Mouse (Mus musculus) macrophage (primary cell): ENCODE measurements around the gene Psmb7. TPM values are rescaled to one million over a fixed set of nuclear protein-coding genes. Genes with fewer than 3 reads are reported as not detected.

Experiments
- H3K27ac ChIP-seq: fragments of 350-480 bp; formaldehyde crosslinking; 2 replicates; pipeline ENCODE4 v1.9.0; 2021
- H3K36me3 ChIP-seq: fragments of 350-480 bp; formaldehyde crosslinking; 2 replicates; pipeline ENCODE4 v1.9.0; 2021; ENCODE audit errors: inconsistent target
- H3K4me3 ChIP-seq: fragments of 350-480 bp; formaldehyde crosslinking; 2 replicates; pipeline ENCODE4 v1.9.0; 2021; ENCODE audit errors: inconsistent target
- H3K79me2 ChIP-seq: fragments of 350-480 bp; formaldehyde crosslinking; 2 replicates; pipeline ENCODE4 v1.9.0; 2021; ENCODE audit errors: inconsistent target
- WGBS: methylation state at CpG from one replicate; pipeline ENCODE4 v1.1.7; 2026; ENCODE audit warnings: inconsistent platforms; ENCODE audit not compliant: missing documents; 5-methylcytosine and 5-hydroxymethylcytosine counted together
- polyA plus RNA-seq: library from polyadenylated mRNA; stranded (reverse); fragments of 250-400 nt; gene quantifications from 3 replicates; pipeline ENCODE4 v1.2.4, GENCODE M21; 2018; ENCODE audit warnings: inconsistent platforms

Psmb7 gene
- polyA plus RNA-seq, 1 experiment from 2014 or later = 113 TPM

GRCm38 (mm10) chr2:38653293-38653619 is 9.4 kb upstream of the Psmb7 start:
- H3K36me3 ChIP-seq = no peaks in the 10 kb centered on the region
- H3K79me2 ChIP-seq = no peaks in the 10 kb centered on the region
- H3K4me3 ChIP-seq = no peak overlapping the region
- WGBS = 88% methylated on average over 5 of the region's 5 CpGs
- H3K27ac ChIP-seq = no peak overlapping the region

DNA sequence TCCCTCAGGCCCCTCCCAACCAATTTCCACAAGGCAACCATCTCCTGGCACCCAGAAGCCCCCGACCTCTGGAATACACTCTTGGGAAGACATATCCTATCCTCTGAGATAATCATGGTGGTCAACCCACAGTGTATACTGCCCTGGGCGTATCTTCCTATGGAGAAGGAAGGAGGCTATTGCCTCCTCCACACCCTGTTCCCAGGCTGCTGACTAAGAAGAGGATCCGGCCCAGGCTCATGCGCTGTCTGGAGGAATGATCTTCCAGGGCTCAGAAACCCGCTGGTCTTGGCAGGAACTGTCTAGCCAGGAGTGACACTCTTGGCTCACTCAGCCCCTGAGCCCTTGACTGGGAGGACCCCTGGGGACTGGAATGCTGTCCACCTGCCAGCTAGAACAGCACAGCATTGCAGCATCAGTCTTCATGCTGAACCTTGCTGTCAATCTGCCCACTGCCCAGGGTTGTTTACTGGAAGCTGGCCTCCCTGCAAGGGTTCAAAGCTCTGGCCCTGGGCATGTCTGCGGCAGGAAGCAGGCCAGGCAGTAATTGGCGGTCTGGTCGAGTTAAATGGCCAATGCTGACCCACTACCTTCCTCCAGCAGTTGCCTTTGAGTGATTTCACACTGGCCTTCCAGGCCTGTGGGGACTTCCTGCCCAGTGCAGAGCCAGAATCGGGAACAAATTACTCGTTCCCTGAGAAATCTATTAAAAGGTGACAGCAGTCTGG is 8.8 kb upstream of the Psmb7 start:
- Histone ChIP-seq H3K79me2 (no peaks in the 10 kb centered on the region), H3K36me3 (no peaks in the 10 kb centered on the region), H3K4me3 (no peak overlapping the region), H3K27ac (no peak overlapping the region)
- 83% methylated on average over 10 of the region's 10 CpGs for WGBS

DNA sequence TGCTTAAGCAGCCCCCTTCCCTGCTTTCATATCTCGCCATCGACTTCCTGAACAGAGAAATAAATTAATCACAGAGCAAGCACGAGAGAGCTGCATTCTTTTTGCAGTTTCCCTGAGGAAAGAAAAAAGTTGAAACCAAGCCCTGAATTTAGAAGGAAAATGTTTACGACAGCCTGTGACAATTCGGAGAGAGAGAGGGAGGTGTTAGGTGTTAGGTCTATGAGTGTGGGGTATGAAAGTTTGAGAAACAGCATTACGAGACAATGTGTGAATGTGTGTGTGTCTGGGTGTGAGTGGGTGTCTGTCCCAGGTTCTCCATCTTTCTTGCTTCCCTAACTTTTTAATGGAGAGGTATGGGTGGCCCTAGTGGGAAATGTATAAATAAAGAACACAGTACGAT is 8.2 kb upstream of the Psmb7 start:
- Histone ChIP-seq H3K4me3 (no peak overlapping the region), H3K79me2 (no peaks in the 10 kb centered on the region), H3K27ac (no peak overlapping the region), H3K36me3 (no peaks in the 10 kb centered on the region)
- 79% methylated on average over 7 of the region's 7 CpGs for WGBS

- no peak overlapping the region for H3K27ac ChIP-seq
- 100% methylated on average over 1 of the region's 1 CpGs for WGBS
- no peaks in the 10 kb centered on the region for H3K79me2 ChIP-seq
- no peaks in the 10 kb centered on the region for H3K36me3 ChIP-seq
- no peak overlapping the region for H3K4me3 ChIP-seq
These were observed 6.5 kb upstream of the Psmb7 start for GRCm38 (mm10) chr2:38650340-38650739.

DNA sequence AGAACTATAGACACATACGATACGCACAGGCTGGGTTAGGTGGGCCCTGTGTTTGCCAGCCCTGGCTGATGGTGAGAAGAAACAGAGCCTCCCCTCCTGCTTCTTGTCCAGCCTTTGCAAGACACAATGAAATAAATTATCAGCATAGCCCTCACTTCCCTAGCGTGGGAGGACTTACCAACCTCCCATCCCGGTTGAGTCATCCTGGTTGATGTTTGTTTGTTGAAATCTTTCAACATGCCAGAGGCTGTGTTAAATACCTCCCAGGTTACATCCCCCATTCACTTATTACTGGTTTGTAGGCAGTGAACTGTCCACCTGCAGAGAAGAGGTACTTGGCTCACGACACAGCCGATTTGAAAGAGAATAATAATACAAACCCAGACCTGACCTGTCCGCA is 3.8 kb upstream of the Psmb7 start:
- peaks cover 9% of the 10 kb centered on the region for H3K79me2 ChIP-seq
- whole genome bisulfite sequencing = 92% methylated on average over 7 of the region's 7 CpGs
- no peak overlapping the region for H3K4me3 ChIP-seq
- no peaks in the 10 kb centered on the region for H3K36me3 ChIP-seq
- H3K27ac ChIP-seq = no peak overlapping the region

DNA sequence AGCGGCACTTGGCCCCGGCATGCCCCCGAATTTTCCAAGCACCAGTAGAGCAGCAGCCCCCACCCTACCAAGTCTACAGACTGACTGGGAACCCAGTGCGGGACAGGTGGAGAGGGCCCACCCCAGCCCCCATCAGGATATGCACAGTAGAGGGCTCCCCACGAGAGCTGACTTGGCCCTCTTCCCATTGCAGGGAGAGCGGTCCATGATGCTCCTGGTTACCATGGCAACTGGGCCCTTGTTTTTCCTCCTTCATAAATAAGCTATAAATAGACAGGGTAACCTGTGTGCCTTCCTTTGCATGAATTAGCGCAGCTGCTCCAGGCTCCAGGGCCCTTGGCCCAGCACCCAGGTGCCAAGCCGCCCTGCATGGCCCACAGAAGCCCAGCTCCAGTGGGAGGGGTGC is 3.3 kb upstream of the Psmb7 start:
- Histone ChIP-seq H3K79me2 (peaks cover 13% of the 10 kb centered on the region), H3K36me3 (no peaks in the 10 kb centered on the region), H3K27ac (no peak overlapping the region), H3K4me3 (no peak overlapping the region)
- 84% methylated on average over 8 of the region's 8 CpGs for WGBS

- WGBS = 2% methylated on average over 3 of the region's 3 CpGs
- Histone ChIP-seq H3K79me2 (peaks cover 26% of the 10 kb centered on the region), H3K27ac (no peak overlapping the region), H3K36me3 (peaks cover 12% of the 10 kb centered on the region; the same call in 1 of the 2 replicates), H3K4me3 (no peak overlapping the region)
These were observed 2.0 kb upstream of the Psmb7 start for GRCm38 (mm10) chr2:38645936-38646335.

- H3K4me3 ChIP-seq = no peak overlapping the region
- no peak overlapping the region for H3K27ac ChIP-seq
- peaks cover 44% of the 10 kb centered on the region for H3K36me3 ChIP-seq
- peaks cover 38% of the 10 kb centered on the region for H3K79me2 ChIP-seq
- WGBS = 83% methylated on average over 1 of the region's 1 CpGs
These were observed 2.1 kb downstream of the Psmb7 start for GRCm38 (mm10) chr2:38641761-38642160.

GRCm38 (mm10) chr2:38637716-38638267 is 6.1 kb downstream of the Psmb7 start:
- WGBS = 90% methylated on average over 4 of the region's 4 CpGs
- Histone ChIP-seq H3K36me3 (peaks cover 71% of the 10 kb centered on the region), H3K79me2 (peaks cover 69% of the 10 kb centered on the region), H3K4me3 (no peak overlapping the region), H3K27ac (no peak overlapping the region)

DNA sequence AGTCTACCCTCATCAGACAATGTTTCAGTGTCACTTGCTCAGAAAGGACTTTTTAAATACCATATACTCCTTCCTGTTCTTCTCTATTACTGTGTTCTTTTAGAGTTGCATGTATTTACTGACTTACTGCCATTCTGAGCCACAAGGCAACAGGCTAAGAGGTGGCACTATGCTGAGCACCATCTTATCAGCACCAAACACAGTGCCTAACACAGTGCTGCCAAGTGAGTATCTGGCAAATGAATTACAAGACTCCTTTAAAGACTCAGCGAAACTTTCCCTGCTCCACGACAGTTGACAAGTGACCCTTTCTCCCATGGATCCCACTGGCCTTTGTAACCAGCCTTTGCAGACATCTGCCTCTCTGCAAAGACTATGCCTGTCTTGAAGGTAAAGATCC is 13.3 kb downstream of the Psmb7 start:
- 86% methylated on average over 2 of the region's 2 CpGs for WGBS

DNA sequence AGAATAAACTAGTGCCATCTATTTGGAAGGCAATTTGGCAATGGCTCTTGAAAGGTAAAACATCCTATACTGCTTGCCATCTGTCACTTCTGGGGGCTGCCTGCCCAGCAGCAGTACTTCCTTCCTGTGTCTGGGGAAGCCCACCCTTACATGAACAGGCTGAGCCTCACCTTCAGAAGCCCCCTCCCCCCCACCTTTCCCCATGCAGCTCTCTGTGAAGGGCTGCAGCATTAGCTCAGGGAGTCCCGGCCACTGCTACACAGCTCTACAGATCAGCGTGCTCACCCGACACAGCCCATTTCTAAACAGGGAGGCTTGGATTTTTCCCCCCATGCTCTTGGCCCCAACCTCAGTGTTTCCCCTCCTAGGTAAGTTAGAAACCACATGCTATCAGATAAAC is 14.4 kb downstream of the Psmb7 start:
- H3K79me2 ChIP-seq = peaks cover 87% of the 10 kb centered on the region
- H3K27ac ChIP-seq = no peak overlapping the region
- 90% methylated on average over 3 of the region's 3 CpGs for WGBS
- peaks cover 84% of the 10 kb centered on the region for H3K36me3 ChIP-seq
- no peak overlapping the region for H3K4me3 ChIP-seq

More for the DNA sequence above, 13.3 kb downstream of the Psmb7 start:
- Histone ChIP-seq H3K36me3 (peaks cover 91% of the 10 kb centered on the region), H3K27ac (no peak overlapping the region), H3K4me3 (no peak overlapping the region), H3K79me2 (peaks cover 87% of the 10 kb centered on the region)

GRCm38 (mm10) chr2:38628801-38629200 is 15.1 kb downstream of the Psmb7 start:
- Histone ChIP-seq H3K4me3 (no peak overlapping the region), H3K27ac (no peak overlapping the region), H3K79me2 (peaks cover 88% of the 10 kb centered on the region), H3K36me3 (peaks cover 78% of the 10 kb centered on the region)
- 89% methylated on average over 4 of the region's 4 CpGs for WGBS

GRCm38 (mm10) chr2:38623821-38624590 is 19.9 kb downstream of the Psmb7 start:
- WGBS = 98% methylated on average over 8 of the region's 8 CpGs
- Histone ChIP-seq H3K4me3 (no peak overlapping the region), H3K27ac (no peak overlapping the region), H3K36me3 (peaks cover 39% of the 10 kb centered on the region), H3K79me2 (peaks cover 99% of the 10 kb centered on the region)

DNA sequence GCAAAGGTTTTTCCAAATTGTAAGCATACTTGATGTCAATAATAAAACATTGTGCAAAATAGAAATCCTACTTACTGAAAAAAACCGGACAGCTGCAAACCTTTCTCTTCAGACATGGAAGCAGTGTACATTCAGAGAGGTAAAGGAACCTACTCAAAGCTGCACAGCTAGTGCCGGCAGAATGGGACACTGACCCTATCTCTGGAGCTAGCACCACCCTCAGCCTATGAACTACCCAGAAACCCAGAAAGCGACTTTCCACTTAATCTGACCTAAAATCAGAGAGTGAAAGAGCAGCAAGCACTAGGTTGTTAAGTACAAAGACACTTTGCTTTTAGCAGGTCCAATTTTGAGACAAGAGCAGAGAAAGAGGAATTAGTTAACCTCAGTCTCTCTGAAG is 20.5 kb downstream of the Psmb7 start:
- Histone ChIP-seq H3K79me2 (peaks cover 100% of the 10 kb centered on the region), H3K36me3 (peaks cover 38% of the 10 kb centered on the region), H3K27ac (no peak overlapping the region), H3K4me3 (no peak overlapping the region)
- WGBS = 98% methylated on average over 3 of the region's 3 CpGs

DNA sequence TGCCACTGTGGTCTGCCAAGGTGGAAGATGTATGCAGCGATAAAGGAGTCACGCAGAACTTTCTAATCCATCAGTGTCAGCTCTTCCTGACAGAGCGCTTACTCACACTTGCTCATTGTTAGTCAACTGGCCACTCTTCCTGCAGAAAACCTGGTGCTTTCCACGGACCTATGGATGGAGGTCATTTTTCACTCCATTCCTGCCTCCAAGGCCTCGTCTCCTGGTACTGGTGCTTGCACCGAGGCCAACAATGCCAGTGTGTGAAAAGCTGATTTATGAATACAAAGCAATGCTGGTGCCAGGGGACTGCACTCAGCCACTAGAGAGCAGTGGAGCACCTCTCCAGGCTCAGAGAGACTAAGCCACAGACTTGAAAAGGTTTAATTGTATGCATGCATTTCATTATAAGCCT is 22.3 kb downstream of the Psmb7 start:
- Histone ChIP-seq H3K36me3 (peaks cover 33% of the 10 kb centered on the region; the same call in 1 of the 2 replicates), H3K27ac (no peak overlapping the region), H3K4me3 (no peak overlapping the region), H3K79me2 (peaks cover 97% of the 10 kb centered on the region)
- WGBS = 66% methylated on average over 6 of the region's 6 CpGs
